Mouse (Mus musculus) kidney, adult 2 months (tissue): ENCODE results near the gene Ppp2r5d. TPM values are rescaled to one million over a fixed set of nuclear protein-coding genes. Genes with fewer than 3 reads are reported as not detected.

Experiments used
- DNase-seq: peaks from one replicate; pipeline ENCODE4 v3.0.0; 2021
- H3K27ac ChIP-seq: fragments of 200-500 bp; 2 replicates; pipeline ENCODE4 v1.5.1; 2012; ENCODE audit warnings: low read depth, low read length, control low read depth, inconsistent platforms; ENCODE audit not compliant: insufficient read depth
- H3K27me3 ChIP-seq: fragments of 200-500 bp; replicated peaks from 2 replicates; pipeline ENCODE4 v1.6.1; 2012; ENCODE audit warnings: mild to moderate bottlenecking, moderate library complexity, low read length, inconsistent platforms; ENCODE audit not compliant: control insufficient read depth, insufficient read depth
- H3K36me3 ChIP-seq: fragments of 200-500 bp; 2 replicates; pipeline ENCODE4 v1.6.1; 2012; ENCODE audit warnings: mild to moderate bottlenecking, moderate library complexity, low read length, inconsistent platforms; ENCODE audit not compliant: control insufficient read depth, insufficient read depth
- H3K4me1 ChIP-seq: fragments of 200-500 bp; 2 replicates; pipeline ENCODE4 v1.6.1; 2011; ENCODE audit warnings: low read length; ENCODE audit not compliant: control insufficient read depth, insufficient read depth
- H3K4me3 ChIP-seq: fragments of 200-500 bp; 2 replicates; pipeline ENCODE4 v1.5.1; 2011; ENCODE audit warnings: mild to moderate bottlenecking, low read depth, low read length, control low read depth; ENCODE audit not compliant: insufficient read depth
- CTCF ChIP-seq: fragments of 200-500 bp; conservative IDR thresholded peaks from 2 replicates; pipeline ENCODE4 v1.5.1; 2011; ENCODE audit warnings: low read depth, mild to moderate bottlenecking, control low read depth, low read length, moderate library complexity, mixed read lengths; ENCODE audit not compliant: insufficient read depth, insufficient read length
- POLR2A ChIP-seq: fragments of 200-500 bp; IDR thresholded peaks from one replicate; pipeline ENCODE4 v1.6.1; 2011; ENCODE audit warnings: low read depth, low read length, control low read depth
- WGBS: fragments of 180-500 bp; shearing (Covaris S2); methylation state at CpG from one replicate; pipeline ENCODE4 v1.1.7; 2018; 5-methylcytosine and 5-hydroxymethylcytosine counted together
- polyA plus RNA-seq: library from polyadenylated mRNA; depleted of rRNA; stranded (reverse); fragments of >200 nt; gene quantifications from 2 replicates; pipeline ENCODE4 v1.2.3, GENCODE M21; 2012

Gene Ppp2r5d
- polyA plus RNA-seq, 1 experiment: 37.2 TPM

DNA sequence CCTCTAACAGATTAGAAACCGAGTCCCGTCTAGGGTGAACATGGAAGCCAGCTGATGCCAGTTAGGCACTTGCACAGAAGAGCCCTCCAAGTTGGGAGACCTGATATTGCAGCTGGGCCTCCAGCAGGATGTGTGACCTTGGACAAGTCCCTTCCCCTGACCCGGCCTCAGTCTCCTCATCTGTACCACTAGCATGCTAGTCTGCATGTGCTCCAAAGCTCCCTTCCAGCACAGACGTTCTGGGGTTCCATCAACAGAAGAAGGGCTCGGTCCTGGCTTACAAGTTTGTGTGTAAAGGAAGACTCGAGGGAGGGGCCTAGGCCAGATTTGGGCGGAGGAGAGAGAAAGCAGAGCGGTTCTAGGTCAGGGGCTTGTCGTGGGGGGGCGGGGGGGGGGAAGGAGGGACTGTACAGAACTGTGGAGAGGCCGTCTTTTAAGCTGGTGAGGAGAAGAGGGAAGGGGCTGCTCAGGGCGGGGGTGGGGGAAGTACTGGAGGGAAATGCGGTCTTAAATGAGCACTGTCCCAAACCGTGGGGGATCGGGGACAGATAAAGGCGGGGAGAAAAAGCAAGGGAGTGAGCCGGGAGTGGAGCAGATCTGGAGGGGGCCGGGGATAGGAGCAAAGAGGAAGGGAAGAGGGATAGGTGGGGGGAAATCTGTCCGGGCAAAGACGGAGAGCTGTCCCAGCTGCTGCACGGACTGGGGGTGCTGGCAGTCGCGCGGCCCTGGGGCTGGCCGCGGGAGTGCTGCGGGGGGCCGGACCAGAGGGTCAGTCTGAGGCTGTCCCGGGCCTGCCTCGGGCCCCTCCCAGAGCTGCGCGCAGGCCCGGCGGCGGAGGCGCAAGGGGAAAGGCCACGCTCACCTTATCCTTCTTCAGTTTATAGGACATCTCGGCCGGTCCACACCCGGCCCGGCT is 682 bp downstream of the Ppp2r5d start:
- Histone ChIP-seq H3K36me3 (no peaks in the 10 kb centered on the region), H3K4me1 (peaks cover 3% of the 10 kb centered on the region; the same call in 1 of the 2 replicates), H3K27ac (peak overlapping the region; percentile 44), H3K4me3 (peak overlapping the region; percentile 76), H3K27me3 (no peaks in the 10 kb centered on the region)
- DNase-seq: no peak
- 6% methylated on average over 41 of the region's 41 CpGs for WGBS
- no peak for TF ChIP-seq POLR2A

DNA sequence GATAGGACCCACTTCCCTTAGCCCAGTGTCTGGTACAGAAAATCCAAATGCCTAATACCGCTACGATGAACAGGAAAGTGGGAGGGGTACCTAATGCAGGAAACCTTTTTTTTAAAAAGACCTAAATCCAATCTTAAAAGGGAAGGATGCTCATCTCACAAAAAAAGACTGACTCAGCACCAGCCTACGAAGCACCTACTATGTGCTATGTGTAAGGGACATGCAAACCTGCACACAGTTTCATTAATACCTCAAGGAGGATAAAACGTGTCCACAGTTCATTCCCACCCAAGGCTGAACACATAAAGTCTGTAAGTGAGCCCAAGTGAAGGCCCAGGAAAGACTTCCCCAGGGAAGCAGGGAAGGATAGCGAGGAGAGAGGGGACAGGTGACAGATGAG is 2.4 kb downstream of the Ppp2r5d start:
- peaks cover 3% of the 10 kb centered on the region; the same call in 1 of the 2 replicates for H3K4me1 ChIP-seq
- no peak overlapping the region for H3K4me3 ChIP-seq
- H3K36me3 ChIP-seq: no peaks in the 10 kb centered on the region
- H3K27me3 ChIP-seq: no peaks in the 10 kb centered on the region
- no peak overlapping the region for H3K27ac ChIP-seq
- 85% methylated on average over 5 of the region's 5 CpGs for WGBS
- TF ChIP-seq CTCF (no peak), POLR2A (no peak)
- DNase-seq: no peak

DNA sequence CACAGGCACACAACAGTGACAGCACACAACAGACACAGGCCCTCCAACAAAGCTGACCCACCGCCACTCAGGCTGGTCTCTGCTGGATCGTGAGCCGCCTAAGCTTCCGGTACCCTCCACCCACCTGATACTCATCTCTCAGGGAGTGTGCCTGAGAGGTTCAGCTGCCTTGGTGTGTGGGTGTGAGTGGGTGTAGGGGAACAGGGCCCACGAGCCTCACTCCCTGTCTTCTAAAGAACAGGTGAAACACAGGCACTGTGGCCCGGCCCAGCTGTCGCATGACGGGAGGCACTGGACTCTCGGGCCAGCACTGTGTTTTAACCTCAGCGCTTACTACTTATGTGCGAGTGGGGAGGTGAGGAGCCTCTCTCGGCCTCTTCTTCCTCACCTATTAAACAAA is 2.8 kb downstream of the Ppp2r5d start:
- H3K4me1 ChIP-seq: peaks cover 3% of the 10 kb centered on the region; the same call in 1 of the 2 replicates
- TF ChIP-seq POLR2A (no peak), CTCF (no peak)
- H3K27ac ChIP-seq: no peak overlapping the region
- DNase-seq: no peak
- H3K4me3 ChIP-seq: no peak overlapping the region
- H3K36me3 ChIP-seq: no peaks in the 10 kb centered on the region
- WGBS: 85% methylated on average over 12 of the region's 12 CpGs
- no peaks in the 10 kb centered on the region for H3K27me3 ChIP-seq

DNA sequence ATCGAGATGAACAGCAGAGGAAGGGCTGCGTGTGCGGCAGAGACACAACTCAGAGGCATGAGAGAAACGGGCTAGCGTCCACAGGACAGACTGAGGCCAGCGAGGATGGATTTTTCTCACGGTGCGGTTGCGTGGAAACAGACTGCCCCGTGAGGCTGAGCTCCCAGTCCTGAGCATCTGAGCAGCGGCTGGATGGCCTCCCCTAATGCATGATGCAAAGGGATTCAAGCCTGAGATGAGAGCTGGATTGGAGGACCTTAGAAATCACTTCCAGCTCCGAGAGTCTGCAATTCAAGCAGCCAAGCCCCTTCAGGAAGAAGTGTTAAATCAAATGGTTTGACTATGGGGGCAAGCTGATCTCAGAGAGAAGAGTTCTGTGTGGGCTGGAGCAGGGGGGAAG is 3.4 kb downstream of the Ppp2r5d start:
- WGBS: 63% methylated on average over 12 of the region's 12 CpGs
- no peaks in the 10 kb centered on the region for H3K36me3 ChIP-seq
- H3K27ac ChIP-seq: no peak overlapping the region
- no peak for TF ChIP-seq POLR2A
- no peak for TF ChIP-seq CTCF
- peaks cover 3% of the 10 kb centered on the region; the same call in 1 of the 2 replicates for H3K4me1 ChIP-seq
- DNase-seq: no peak
- no peak overlapping the region for H3K4me3 ChIP-seq
- no peaks in the 10 kb centered on the region for H3K27me3 ChIP-seq

DNA sequence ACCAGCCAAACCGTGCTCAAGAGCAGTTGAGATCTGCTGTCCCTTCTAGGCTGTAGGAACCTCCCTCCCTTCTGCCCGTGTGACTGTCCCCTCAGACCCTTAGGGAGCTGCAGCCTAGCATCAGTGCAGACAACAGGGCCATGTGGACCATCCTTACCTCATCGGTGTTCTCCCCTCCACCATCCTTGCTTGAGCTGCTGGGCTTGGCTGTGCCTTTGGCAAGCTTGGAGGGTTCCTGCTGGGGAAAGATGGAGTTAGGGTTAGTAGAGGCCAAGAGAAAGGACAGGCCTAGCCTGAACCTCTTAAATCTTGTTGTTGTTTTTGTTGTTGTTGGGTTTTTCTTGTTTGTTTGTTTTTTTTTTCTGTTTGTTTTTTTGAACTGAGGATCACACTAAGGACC is 5.0 kb downstream of the Ppp2r5d start:
- 79% methylated on average over 3 of the region's 3 CpGs for WGBS
- H3K27me3 ChIP-seq: no peaks in the 10 kb centered on the region
- H3K36me3 ChIP-seq: no peaks in the 10 kb centered on the region
- no peak for DNase-seq
- H3K27ac ChIP-seq: no peak overlapping the region
- H3K4me1 ChIP-seq: peaks cover 3% of the 10 kb centered on the region; the same call in 1 of the 2 replicates
- no peak overlapping the region for H3K4me3 ChIP-seq
- TF ChIP-seq POLR2A (no peak), CTCF (no peak)

DNA sequence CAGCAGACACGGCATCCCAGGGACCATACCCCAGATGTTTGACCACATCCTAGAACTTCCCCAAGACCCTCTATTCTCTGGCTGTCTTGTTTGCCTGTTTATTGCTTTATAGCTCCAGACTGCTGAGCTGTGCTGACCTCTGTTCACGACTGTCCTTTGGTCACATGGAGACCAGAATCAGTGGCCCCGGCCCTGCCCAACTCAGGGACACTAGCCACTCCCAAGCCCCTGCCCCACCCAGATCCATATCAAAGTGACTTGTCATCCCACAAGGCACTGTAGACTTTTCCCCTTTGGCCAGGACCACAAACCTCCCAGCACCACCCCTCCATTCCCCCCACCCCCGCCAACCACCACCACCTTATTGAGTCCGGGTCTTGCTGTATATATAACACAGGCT is 5.7 kb downstream of the Ppp2r5d start:
- no peaks in the 10 kb centered on the region for H3K36me3 ChIP-seq
- H3K4me3 ChIP-seq: no peak overlapping the region
- no peak for TF ChIP-seq CTCF
- no peak for TF ChIP-seq POLR2A
- peaks cover 3% of the 10 kb centered on the region; the same call in 1 of the 2 replicates for H3K4me1 ChIP-seq
- no peaks in the 10 kb centered on the region for H3K27me3 ChIP-seq
- H3K27ac ChIP-seq: no peak overlapping the region
- 72% methylated on average over 5 of the region's 5 CpGs for WGBS
- no peak for DNase-seq

DNA sequence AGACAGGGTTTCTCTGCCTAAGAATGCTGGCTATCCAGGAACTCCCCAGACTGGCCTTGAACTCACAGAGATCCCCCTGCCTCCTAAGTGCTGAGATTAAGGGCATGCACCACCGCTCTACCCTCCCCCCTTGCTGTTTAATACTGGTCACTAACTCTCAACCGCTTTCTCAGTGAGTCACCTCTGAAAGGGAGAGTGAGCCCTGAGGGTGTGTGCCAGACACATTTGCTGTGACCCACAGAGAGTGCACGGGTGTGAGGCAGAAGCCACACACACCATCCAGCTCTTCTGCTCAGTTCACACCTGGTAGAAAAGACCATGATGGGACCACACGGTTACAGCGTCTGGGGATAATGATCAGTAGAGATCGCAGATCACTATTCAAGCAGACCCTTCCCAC is 6.4 kb downstream of the Ppp2r5d start:
- Histone ChIP-seq H3K36me3 (no peaks in the 10 kb centered on the region), H3K4me1 (no peaks in the 10 kb centered on the region), H3K4me3 (no peak overlapping the region), H3K27ac (no peak overlapping the region), H3K27me3 (no peaks in the 10 kb centered on the region)
- no peak for DNase-seq
- no peak for TF ChIP-seq POLR2A
- TF ChIP-seq CTCF: no peak
- 84% methylated on average over 6 of the region's 6 CpGs for WGBS
